Mouse (Mus musculus): ENCODE measurements at regions not wholly inside any gene's neighbourhood (a gene's known extent, or its start where the extent isn't known, plus 50 kb on each side); places are given as distances from the start of the nearest gene placed in this dataset.

GRCm38 (mm10) chr11:19849844-19850420 lies 74.2 kb upstream of the Spred2 start:
- Histone ChIP-seq H3K4me3 (replicated peaks; ENCODE audit: low read length) (no peak overlapping the region), H3K9ac (replicated peaks; ENCODE audit: low read depth, low read length) (no peak overlapping the region), H3K27ac (ENCODE audit: low read length) (no peak overlapping the region), H3K4me2 (ENCODE audit: low read length) (no peak overlapping the region), H3K27me3 (replicated peaks; ENCODE audit: control insufficient read depth, insufficient read depth, low read length) (no peaks in the 10 kb centered on the region), H3K36me3 (ENCODE audit: control insufficient read depth, insufficient read depth) (no peaks in the 10 kb centered on the region), H3K4me1 (replicated peaks; ENCODE audit: control insufficient read depth, insufficient read depth, low read length) (no peaks in the 10 kb centered on the region), H3K9me3 (ENCODE audit: control insufficient read depth, low read length) (no peaks in the 10 kb centered on the region)
- no peak for ATAC-seq
- 81% methylated on average over 3 of the region's 3 CpGs for WGBS

- Histone ChIP-seq H3K4me2 (ENCODE audit: low read length) (no peak overlapping the region), H3K36me3 (ENCODE audit: control insufficient read depth, insufficient read depth) (no peaks in the 10 kb centered on the region), H3K4me3 (replicated peaks; ENCODE audit: low read length) (no peak overlapping the region), H3K27me3 (replicated peaks; ENCODE audit: control insufficient read depth, insufficient read depth, low read length) (no peaks in the 10 kb centered on the region), H3K9me3 (ENCODE audit: control insufficient read depth, low read length) (no peaks in the 10 kb centered on the region), H3K4me1 (replicated peaks; ENCODE audit: control insufficient read depth, insufficient read depth, low read length) (no peaks in the 10 kb centered on the region), H3K27ac (ENCODE audit: low read length) (no peak overlapping the region), H3K9ac (replicated peaks; ENCODE audit: low read depth, low read length) (no peak overlapping the region)
- 48% methylated on average over 6 of the region's 6 CpGs for WGBS
- ATAC-seq: no peak
Observed at GRCm38 (mm10) chr11:19851022-19851615, 73.1 kb upstream of the Spred2 start.

- Histone ChIP-seq H3K4me3 (replicated peaks; ENCODE audit: low read length) (no peak overlapping the region), H3K4me2 (ENCODE audit: low read length) (no peak overlapping the region), H3K27ac (ENCODE audit: low read length) (no peak overlapping the region), H3K27me3 (replicated peaks; ENCODE audit: control insufficient read depth, insufficient read depth, low read length) (no peaks in the 10 kb centered on the region), H3K9ac (replicated peaks; ENCODE audit: low read depth, low read length) (no peak overlapping the region), H3K36me3 (ENCODE audit: control insufficient read depth, insufficient read depth) (no peaks in the 10 kb centered on the region), H3K9me3 (ENCODE audit: control insufficient read depth, low read length) (no peaks in the 10 kb centered on the region), H3K4me1 (replicated peaks; ENCODE audit: control insufficient read depth, insufficient read depth, low read length) (no peaks in the 10 kb centered on the region)
- no peak for ATAC-seq
- 88% methylated on average over 4 of the region's 4 CpGs for WGBS
Observed at GRCm38 (mm10) chr11:19861596-19861995, 62.6 kb upstream of the Spred2 start.

GRCm38 (mm10) chr11:19863327-19863726 lies 60.8 kb upstream of the Spred2 start:
- H3K4me2 ChIP-seq (ENCODE audit: low read length): no peak overlapping the region
- H3K4me3 ChIP-seq (replicated peaks; ENCODE audit: low read length): no peak overlapping the region
- no peak overlapping the region for H3K9ac ChIP-seq (replicated peaks; ENCODE audit: low read depth, low read length)
- no peak for ATAC-seq
- H3K9me3 ChIP-seq (ENCODE audit: control insufficient read depth, low read length): 0 out of 2 replicates have a peak, but pooled peaks cover 4% of the 10 kb centered on the region
- no peaks in the 10 kb centered on the region for H3K27me3 ChIP-seq (replicated peaks; ENCODE audit: control insufficient read depth, insufficient read depth, low read length)
- no peaks in the 10 kb centered on the region for H3K36me3 ChIP-seq (ENCODE audit: control insufficient read depth, insufficient read depth)
- no peak overlapping the region for H3K27ac ChIP-seq (ENCODE audit: low read length)
- H3K4me1 ChIP-seq (replicated peaks; ENCODE audit: control insufficient read depth, insufficient read depth, low read length): no peaks in the 10 kb centered on the region
- 92% methylated on average over 3 of the region's 3 CpGs for WGBS

GRCm38 (mm10) chr11:19866262-19866661 lies 57.9 kb upstream of the Spred2 start:
- ATAC-seq: no peak
- H3K4me3 ChIP-seq (replicated peaks; ENCODE audit: low read length): no peak overlapping the region
- 38% methylated on average over 2 of the region's 2 CpGs for WGBS
- no peaks in the 10 kb centered on the region for H3K36me3 ChIP-seq (ENCODE audit: control insufficient read depth, insufficient read depth)
- no peaks in the 10 kb centered on the region for H3K27me3 ChIP-seq (replicated peaks; ENCODE audit: control insufficient read depth, insufficient read depth, low read length)
- no peak overlapping the region for H3K27ac ChIP-seq (ENCODE audit: low read length)
- H3K4me2 ChIP-seq (ENCODE audit: low read length): no peak overlapping the region
- 0 out of 2 replicates have a peak, but pooled peaks cover 4% of the 10 kb centered on the region for H3K9me3 ChIP-seq (ENCODE audit: control insufficient read depth, low read length)
- H3K9ac ChIP-seq (replicated peaks; ENCODE audit: low read depth, low read length): no peak overlapping the region
- no peaks in the 10 kb centered on the region for H3K4me1 ChIP-seq (replicated peaks; ENCODE audit: control insufficient read depth, insufficient read depth, low read length)

GRCm38 (mm10) chr11:19869671-19870070 lies 54.5 kb upstream of the Spred2 start:
- no peaks in the 10 kb centered on the region for H3K27me3 ChIP-seq (replicated peaks; ENCODE audit: control insufficient read depth, insufficient read depth, low read length)
- no peak overlapping the region for H3K9ac ChIP-seq (replicated peaks; ENCODE audit: low read depth, low read length)
- H3K27ac ChIP-seq (ENCODE audit: low read length): no peak overlapping the region
- H3K4me3 ChIP-seq (replicated peaks; ENCODE audit: low read length): no peak overlapping the region
- H3K36me3 ChIP-seq (ENCODE audit: control insufficient read depth, insufficient read depth): no peaks in the 10 kb centered on the region
- 90% methylated on average over 3 of the region's 3 CpGs for whole genome bisulfite sequencing
- no peak for ATAC-seq
- 0 out of 2 replicates have a peak, but pooled peaks cover 4% of the 10 kb centered on the region for H3K9me3 ChIP-seq (ENCODE audit: control insufficient read depth, low read length)
- no peaks in the 10 kb centered on the region for H3K4me1 ChIP-seq (replicated peaks; ENCODE audit: control insufficient read depth, insufficient read depth, low read length)
- no peak overlapping the region for H3K4me2 ChIP-seq (ENCODE audit: low read length)

- H3K27me3 ChIP-seq (replicated peaks; ENCODE audit: control insufficient read depth, insufficient read depth, low read length): no peaks in the 10 kb centered on the region
- no peak for ATAC-seq
- H3K9ac ChIP-seq (replicated peaks; ENCODE audit: low read depth, low read length): no peak overlapping the region
- no peaks in the 10 kb centered on the region for H3K36me3 ChIP-seq (ENCODE audit: control insufficient read depth, insufficient read depth)
- 76% methylated on average over 7 of the region's 7 CpGs for WGBS
- no peak overlapping the region for H3K4me3 ChIP-seq (replicated peaks; ENCODE audit: low read length)
- H3K4me1 ChIP-seq (replicated peaks; ENCODE audit: control insufficient read depth, insufficient read depth, low read length): no peaks in the 10 kb centered on the region
- H3K4me2 ChIP-seq (ENCODE audit: low read length): no peak overlapping the region
- 0 out of 2 replicates have a peak, but pooled peaks cover 4% of the 10 kb centered on the region for H3K9me3 ChIP-seq (ENCODE audit: control insufficient read depth, low read length)
- H3K27ac ChIP-seq (ENCODE audit: low read length): no peak overlapping the region
Observed at GRCm38 (mm10) chr11:19870136-19870535, 54.0 kb upstream of the Spred2 start.

GRCm38 (mm10) chr11:19873796-19874195 lies 50.4 kb upstream of the Spred2 start:
- H3K9ac ChIP-seq (replicated peaks; ENCODE audit: low read depth, low read length): no peak overlapping the region
- no peak overlapping the region for H3K27ac ChIP-seq (ENCODE audit: low read length)
- H3K36me3 ChIP-seq (ENCODE audit: control insufficient read depth, insufficient read depth): no peaks in the 10 kb centered on the region
- no peaks in the 10 kb centered on the region; the same call in 1 of the 2 replicates for H3K4me1 ChIP-seq (replicated peaks; ENCODE audit: control insufficient read depth, insufficient read depth, low read length)
- WGBS: 90% methylated on average over 6 of the region's 6 CpGs
- H3K4me2 ChIP-seq (ENCODE audit: low read length): no peak overlapping the region
- H3K4me3 ChIP-seq (replicated peaks; ENCODE audit: low read length): no peak overlapping the region
- H3K9me3 ChIP-seq (ENCODE audit: control insufficient read depth, low read length): no peaks in the 10 kb centered on the region
- ATAC-seq: no peak
- H3K27me3 ChIP-seq (replicated peaks; ENCODE audit: control insufficient read depth, insufficient read depth, low read length): no peaks in the 10 kb centered on the region
